Mouse (Mus musculus): ENCODE data around the gene Exog.
A peak's percentile ranks its signal among the peaks of the same experiment; 100 is the strongest.

Gene Exog

DNA sequence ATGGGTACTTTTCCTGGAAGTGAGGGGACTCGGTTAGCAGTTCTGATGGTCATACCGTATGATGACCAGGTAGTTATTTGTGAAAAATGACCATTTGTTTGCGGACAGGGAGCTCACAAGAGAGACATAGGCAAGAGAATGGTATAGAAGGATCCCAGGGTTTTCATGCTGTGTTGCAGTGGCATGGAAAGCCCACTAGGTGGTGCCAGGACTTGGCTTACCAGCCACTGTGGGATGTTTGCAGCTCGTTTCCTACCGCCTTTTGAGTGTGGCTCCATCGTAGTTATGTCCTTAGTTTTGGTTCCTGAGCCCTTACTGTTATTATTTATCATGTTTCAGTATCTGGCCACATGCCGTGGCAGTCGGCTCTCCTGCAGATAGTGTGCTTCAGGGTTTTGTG, 15.7 kb downstream of the Exog start:
- DNase-seq (ENCODE audit: low spot score) = peak; percentile 63

DNA sequence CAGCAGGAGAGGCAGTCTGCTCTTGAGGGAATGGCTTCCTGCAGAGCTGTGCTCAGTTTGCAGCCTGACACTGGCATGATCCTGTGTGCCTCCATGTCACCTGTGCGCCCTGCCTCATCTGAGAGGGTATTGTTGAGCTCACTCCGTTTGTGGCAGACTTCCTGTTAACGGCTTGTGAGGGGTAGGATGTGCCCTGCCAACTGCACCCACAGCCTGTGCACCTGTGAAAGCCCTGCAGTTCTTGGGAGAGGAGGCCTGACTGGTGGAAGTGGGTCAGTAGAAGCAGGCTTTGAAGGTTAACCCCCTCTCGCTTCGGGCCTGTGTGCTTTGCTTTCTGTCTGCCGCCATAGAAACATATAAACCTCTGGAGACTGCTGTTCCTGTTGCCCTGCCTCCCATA, 20.3 kb downstream of the Exog start:
- no peak for DNase-seq (ENCODE audit: low spot score)

DNA sequence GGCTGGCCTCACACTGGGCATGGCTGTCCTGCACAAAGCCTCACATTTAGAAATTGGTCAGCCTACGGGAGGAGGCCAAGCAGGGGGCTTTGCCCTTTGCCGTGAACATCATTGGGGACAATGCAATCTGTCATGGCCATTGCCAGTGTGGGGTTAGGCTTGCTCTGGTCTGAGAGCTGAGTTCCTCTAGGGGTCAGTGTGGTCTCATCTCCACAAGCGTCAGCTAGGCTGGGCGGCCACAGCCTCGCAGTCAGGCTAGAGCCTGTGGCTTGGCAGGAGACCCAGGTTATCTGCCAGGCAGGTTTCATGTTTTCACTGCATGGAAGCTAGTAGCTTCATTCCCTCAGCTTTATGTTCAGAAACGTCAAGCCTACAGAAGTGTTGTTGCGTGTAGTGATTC, 20.9 kb downstream of the Exog start:
- peak; percentile 17 for DNase-seq (ENCODE audit: low spot score)

DNA sequence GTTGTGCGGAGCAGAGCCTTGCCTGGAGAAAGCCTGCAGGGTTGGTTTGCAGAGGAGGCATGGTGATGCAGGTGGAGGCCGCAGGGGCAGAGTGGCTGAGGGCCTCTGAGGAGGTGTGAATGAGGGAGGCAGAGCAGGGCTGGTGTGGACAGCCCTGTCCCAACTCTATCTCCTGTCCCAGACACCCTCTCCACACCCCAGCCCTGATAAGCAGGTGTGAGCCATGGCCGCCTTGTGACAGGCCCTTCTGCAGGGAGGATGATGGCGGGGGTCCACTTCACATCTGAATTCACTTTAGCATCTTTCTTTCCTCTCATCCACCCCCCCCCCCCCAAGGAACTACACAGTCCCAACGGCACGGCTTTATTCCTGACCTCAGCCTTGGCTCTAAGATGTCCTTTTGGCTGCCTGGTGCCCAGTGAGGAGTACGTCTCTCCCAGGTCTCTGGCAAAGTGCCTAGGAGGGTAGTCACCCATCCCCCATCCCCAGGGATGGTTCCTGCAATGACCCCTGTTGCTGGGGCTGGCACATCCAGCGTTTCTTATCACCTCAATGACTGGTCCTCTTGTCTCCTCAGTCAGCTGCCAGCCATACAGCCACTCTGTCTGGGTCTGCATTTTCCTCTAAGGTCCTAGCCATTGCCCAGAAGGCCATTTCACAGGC, 25.1 kb downstream of the Exog start:
- no peak for DNase-seq (ENCODE audit: low spot score)

- DNase-seq (ENCODE audit: low spot score) = no peak
Observed at GRCm38 (mm10) chr9:119472412-119472918, 27.7 kb downstream of the Exog start.

- DNase-seq (ENCODE audit: low spot score) = no peak
Observed at GRCm38 (mm10) chr9:119473011-119473410, 28.3 kb downstream of the Exog start.

GRCm38 (mm10) chr9:119473608-119474164, 28.9 kb downstream of the Exog start:
- no peak for DNase-seq (ENCODE audit: low spot score)

DNA sequence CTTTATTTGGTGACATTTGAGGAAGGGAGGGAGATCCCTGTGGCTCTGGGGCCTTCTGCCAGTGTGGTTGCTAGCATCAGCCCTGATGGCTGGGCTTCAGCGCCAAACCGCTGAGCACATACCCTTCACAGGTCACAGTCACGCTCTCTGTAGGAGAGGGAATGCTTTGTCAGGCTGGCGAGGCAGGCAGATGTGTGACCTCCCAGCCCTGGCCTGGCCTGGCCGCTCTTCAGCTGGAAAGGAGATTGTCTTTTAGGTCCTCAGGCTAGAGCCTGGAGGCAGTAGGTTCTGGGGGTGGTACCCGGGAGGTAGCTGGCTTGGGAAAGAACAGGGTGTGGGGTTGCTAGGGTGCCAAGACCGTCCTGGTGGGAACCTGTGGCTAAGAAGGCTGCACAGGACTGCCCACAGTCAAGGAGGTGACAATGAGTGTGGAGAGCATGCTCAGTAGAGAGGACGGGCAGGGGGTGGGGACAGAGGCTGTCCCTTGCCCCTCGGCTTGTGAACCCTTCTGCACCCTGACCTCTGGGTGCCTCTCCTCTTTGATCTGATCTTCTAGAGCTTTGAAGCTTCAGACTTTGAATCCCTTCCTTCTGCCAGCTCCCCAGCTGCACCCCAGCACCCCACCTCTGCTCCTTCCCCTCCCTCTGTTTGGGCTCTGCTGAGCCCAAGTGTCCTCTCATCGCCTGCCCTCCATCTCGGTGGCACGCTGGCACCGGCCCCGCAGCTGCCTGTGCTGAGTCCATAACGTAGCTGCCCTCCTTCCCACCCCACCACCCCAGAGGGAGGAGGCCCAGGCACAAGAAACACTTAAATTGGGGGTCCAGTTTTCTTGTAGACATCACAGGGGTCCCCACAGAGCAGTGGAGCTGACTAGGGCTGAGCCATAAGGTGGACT, 30.2 kb downstream of the Exog start:
- no peak for DNase-seq (ENCODE audit: low spot score)

- DNase-seq (ENCODE audit: low spot score) = no peak
Observed at GRCm38 (mm10) chr9:119477754-119478153, 33.0 kb downstream of the Exog start.

DNA sequence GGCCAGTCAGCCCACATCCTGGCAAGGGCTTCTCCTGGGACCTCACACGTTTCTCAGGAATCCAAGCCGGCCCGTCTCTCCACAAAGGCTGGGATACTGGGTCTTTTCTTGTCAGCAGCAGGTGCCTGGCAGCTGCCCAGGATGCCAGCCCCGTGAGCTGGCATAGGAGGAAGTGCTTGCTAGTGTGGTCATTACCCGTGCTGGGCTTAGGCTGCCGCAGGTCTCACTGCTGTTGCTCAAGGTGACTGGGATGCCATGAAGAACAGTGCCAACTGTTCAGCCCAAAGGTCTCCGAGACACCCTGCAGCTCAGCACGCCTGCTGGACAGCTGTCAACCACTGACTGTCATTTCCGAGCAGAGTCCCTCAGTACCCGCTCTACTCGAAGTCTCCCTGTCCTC, 33.6 kb downstream of the Exog start:
- no peak for DNase-seq (ENCODE audit: low spot score)

- DNase-seq (ENCODE audit: low spot score) = no peak
Observed at GRCm38 (mm10) chr9:119479297-119479696, 34.6 kb downstream of the Exog start.

GRCm38 (mm10) chr9:119481612-119482011, 36.9 kb downstream of the Exog start:
- no peak for DNase-seq (ENCODE audit: low spot score)

- DNase-seq (ENCODE audit: low spot score) = no peak
Observed at GRCm38 (mm10) chr9:119483554-119484353, 39.0 kb downstream of the Exog start.

DNA sequence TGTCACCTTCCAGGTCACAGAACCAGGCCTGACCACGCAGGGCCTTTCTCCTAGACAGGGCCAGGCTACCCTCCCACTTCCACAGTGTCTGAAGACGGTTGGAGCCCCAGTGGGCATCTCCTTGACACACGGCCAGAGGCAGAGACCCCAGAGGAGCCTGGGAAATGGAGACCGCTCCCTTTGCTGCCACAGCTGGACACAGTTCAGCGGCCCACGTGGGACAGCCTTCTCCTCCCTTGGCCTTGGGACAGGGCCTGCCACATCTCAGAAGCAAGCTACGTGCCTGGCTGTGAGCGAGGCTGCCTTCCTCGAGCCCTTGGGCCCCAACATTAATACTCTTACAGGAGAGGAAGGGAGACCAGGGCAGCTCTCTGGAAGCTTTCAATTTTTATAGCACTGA, 39.7 kb downstream of the Exog start:
- no peak for DNase-seq (ENCODE audit: low spot score)

DNA sequence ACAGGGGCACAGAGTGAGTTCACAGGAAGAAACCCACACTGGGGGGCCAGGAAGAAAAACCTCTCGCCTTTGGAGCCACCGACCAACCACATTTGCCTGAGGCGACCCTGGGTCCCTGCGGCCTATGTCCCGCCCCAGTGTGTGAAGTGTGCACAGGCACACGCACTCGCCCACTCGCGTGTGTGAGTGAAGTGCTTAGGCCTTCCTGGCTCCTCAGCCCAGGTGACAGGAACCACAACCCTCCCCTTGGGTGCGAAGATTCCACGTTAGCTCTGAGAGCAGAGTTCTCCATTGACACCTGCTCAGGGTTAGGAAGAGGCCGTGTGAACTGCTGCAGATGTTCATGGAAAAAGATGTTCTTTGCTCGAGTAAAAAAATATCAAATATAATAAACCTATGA, 40.1 kb downstream of the Exog start:
- DNase-seq (ENCODE audit: low spot score) = no peak

GRCm38 (mm10) chr9:119496354-119496753, 51.6 kb downstream of the Exog start:
- DNase-seq (ENCODE audit: low spot score) = no peak

GRCm38 (mm10) chr9:119496960-119497359, 52.2 kb downstream of the Exog start:
- no peak for DNase-seq (ENCODE audit: low spot score)

DNA sequence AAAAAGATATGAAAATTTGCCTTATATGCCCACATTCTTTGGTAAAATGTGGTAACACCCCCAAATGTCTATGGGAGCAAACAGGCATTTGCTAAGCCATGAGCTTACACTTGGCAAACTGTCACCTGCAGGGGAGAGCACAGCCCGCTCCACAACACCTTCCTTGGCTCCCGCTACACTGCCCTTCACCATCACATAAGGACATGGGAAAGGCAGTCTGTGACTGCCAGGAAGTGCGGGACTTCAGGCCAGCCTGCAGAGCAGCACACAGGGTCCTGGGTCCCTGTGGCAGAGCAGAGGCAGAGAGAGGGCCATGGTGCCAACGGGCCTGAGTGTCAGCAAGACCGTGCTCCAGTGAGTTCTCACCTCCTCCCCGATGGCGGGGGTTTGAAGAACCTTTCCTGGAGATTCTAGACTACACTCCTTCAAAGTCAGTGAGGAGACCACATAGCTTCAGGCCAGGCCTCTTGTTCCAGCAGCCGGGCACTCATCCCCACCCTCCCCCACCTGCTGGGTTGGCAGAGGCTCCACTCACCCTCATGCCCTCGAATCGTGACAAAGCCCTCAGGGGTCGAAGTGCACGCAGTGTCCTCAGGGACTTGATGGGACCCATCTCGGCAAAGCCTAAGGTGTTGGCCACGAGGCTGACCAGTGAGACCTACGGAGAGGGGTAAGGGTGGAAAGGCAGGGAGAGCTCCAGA, 53.0 kb downstream of the Exog start:
- DNase-seq (ENCODE audit: low spot score) = no peak

- no peak for DNase-seq (ENCODE audit: low spot score)
Observed at GRCm38 (mm10) chr9:119498247-119498607, 53.5 kb downstream of the Exog start.

DNA sequence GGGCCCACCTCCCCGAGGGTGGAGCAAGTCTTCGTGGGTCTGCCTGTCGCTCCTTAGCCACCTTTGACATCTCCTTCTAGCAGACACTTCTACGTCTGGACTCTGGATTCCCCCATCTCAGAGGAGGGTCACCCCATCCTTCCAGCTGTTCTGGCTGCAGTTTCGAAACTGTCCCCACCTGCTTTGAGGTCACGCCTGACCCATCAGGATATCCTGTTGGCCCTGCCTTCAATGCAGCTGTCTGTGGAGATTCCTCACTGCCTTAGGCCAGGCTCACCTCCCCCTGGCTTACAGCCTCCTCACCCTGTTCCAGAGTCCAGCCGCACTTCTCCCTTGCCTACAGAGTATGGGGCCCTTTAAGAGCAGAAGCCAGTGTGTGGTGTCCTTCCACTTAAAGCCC, 54.1 kb downstream of the Exog start:
- no peak for DNase-seq (ENCODE audit: low spot score)

DNA sequence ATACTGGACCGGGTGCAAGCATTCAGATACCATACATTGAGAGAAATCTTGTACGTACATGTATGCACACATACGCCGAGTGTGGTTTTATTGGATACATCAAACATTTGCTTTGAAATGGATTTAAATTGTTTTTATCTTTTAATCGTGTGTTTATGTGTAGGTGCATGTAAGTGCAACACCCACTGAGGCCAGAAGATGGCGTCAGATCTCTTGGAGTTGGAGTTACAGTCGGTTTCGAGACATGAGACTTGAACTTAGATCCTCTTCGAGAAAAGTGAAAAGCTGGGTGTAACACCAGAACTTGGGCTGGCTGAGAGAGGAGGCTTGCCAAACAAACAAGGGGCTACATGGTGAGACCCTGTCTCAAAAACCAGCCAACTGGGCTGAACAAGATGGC, 58.9 kb downstream of the Exog start:
- DNase-seq (ENCODE audit: low spot score) = no peak
